Mouse (Mus musculus) neural tube, embryonic 11.5 days (tissue): ENCODE measurements around the gene Mier3. TPM values are rescaled to one million over a fixed set of nuclear protein-coding genes. Genes with fewer than 3 reads are reported as not detected.

Source experiments
- ATAC-seq: fragments of 200-750 bp; cut with Nextera tagmentation; 2 replicates; pipeline ENCODE4 v1.8.0; 2017; ENCODE audit warnings: moderate number of reproducible peaks, mild to moderate bottlenecking, moderate TSS enrichment, moderate library complexity; ENCODE audit not compliant: insufficient read depth, low FRiP score, low TSS enrichment
- DNase-seq: peaks from one replicate; pipeline ENCODE4 v3.0.0-alpha.2; 2015; ENCODE audit warnings: low spot score
- H3K27ac ChIP-seq: fragments of 300-500 bp; sonication (generic); 2 replicates; pipeline ENCODE4 v1.5.1; 2014; ENCODE audit warnings: low read depth, mild to moderate bottlenecking, low read length
- H3K27me3 ChIP-seq: fragments of 300-500 bp; sonication (generic); 2 replicates; pipeline ENCODE4 v1.6.1; 2014; ENCODE audit warnings: mild to moderate bottlenecking, low read length, mixed read lengths; ENCODE audit not compliant: control insufficient read depth, insufficient read depth
- H3K36me3 ChIP-seq: fragments of 300-500 bp; sonication (generic); 2 replicates; pipeline ENCODE4 v1.6.1; 2014; ENCODE audit warnings: mild to moderate bottlenecking, low read length, moderate library complexity, mixed read lengths; ENCODE audit not compliant: control insufficient read depth, insufficient read depth
- H3K4me1 ChIP-seq: fragments of 300-500 bp; sonication (generic); 2 replicates; pipeline ENCODE4 v1.6.1; 2014; ENCODE audit warnings: low read length, mixed read lengths; ENCODE audit not compliant: control insufficient read depth, insufficient read depth
- H3K4me2 ChIP-seq: fragments of 300-500 bp; sonication (generic); 2 replicates; pipeline ENCODE4 v1.6.1; 2014; ENCODE audit warnings: low read depth, mild to moderate bottlenecking, moderate library complexity
- H3K4me3 ChIP-seq: fragments of 300-500 bp; sonication (generic); 2 replicates; pipeline ENCODE4 v1.5.1; 2014; ENCODE audit warnings: low read depth, low read length
- H3K9ac ChIP-seq: fragments of 300-500 bp; sonication (generic); 2 replicates; pipeline ENCODE4 v1.6.1; 2014; ENCODE audit warnings: mild to moderate bottlenecking, low read length
- H3K9me3 ChIP-seq: fragments of 300-500 bp; sonication (generic); 2 replicates; pipeline ENCODE4 v1.6.1; 2016; ENCODE audit warnings: low read length; ENCODE audit not compliant: control insufficient read depth
- WGBS: fragments of 180-500 bp; shearing (Covaris S2); extraction: QIAGEN DNeasy Blood & Tissue Kit; methylation state at CpG from one replicate; pipeline ENCODE4 v1.1.7; 2014; 5-methylcytosine and 5-hydroxymethylcytosine counted together
- polyA plus RNA-seq: library from polyadenylated mRNA; unstranded; fragments of >200 nt; fragmentation: Nextera tagmentation; extraction: Ambion mirVana; gene quantifications from 2 replicates; pipeline ENCODE4 v1.2.1, GENCODE M21; 2014

The Mier3 gene
- polyA plus RNA-seq, 1 experiment from 2014 or later, result 24.9 TPM

GRCm38 (mm10) chr13:111656309-111656708 lies 24.5 kb upstream of the Mier3 start:
- H3K9ac ChIP-seq, result no peak overlapping the region
- no peaks in the 10 kb centered on the region for H3K9me3 ChIP-seq
- no peak overlapping the region for H3K27ac ChIP-seq
- no peak for ATAC-seq
- H3K4me1 ChIP-seq, result no peaks in the 10 kb centered on the region
- WGBS, result 80% methylated on average over 10 of the region's 10 CpGs
- H3K4me3 ChIP-seq, result no peak overlapping the region
- H3K36me3 ChIP-seq, result no peaks in the 10 kb centered on the region
- DNase-seq, result no peak
- H3K27me3 ChIP-seq, result no peaks in the 10 kb centered on the region
- no peak overlapping the region for H3K4me2 ChIP-seq

GRCm38 (mm10) chr13:111656769-111657168 lies 24.0 kb upstream of the Mier3 start:
- H3K4me2 ChIP-seq, result no peak overlapping the region
- no peaks in the 10 kb centered on the region for H3K9me3 ChIP-seq
- WGBS, result 84% methylated on average over 3 of the region's 3 CpGs
- DNase-seq (no peak), ATAC-seq (no peak)
- no peaks in the 10 kb centered on the region for H3K4me1 ChIP-seq
- no peak overlapping the region for H3K4me3 ChIP-seq
- no peak overlapping the region for H3K27ac ChIP-seq
- no peaks in the 10 kb centered on the region for H3K36me3 ChIP-seq
- H3K9ac ChIP-seq, result no peak overlapping the region
- H3K27me3 ChIP-seq, result no peaks in the 10 kb centered on the region

GRCm38 (mm10) chr13:111658501-111659280 lies 22.1 kb upstream of the Mier3 start:
- DNase-seq, result no peak
- Histone ChIP-seq H3K27ac (no peak overlapping the region), H3K9ac (no peak overlapping the region), H3K9me3 (no peaks in the 10 kb centered on the region), H3K4me1 (no peaks in the 10 kb centered on the region), H3K27me3 (no peaks in the 10 kb centered on the region), H3K4me3 (no peak overlapping the region), H3K4me2 (no peak overlapping the region), H3K36me3 (no peaks in the 10 kb centered on the region)
- 59% methylated on average over 12 of the region's 12 CpGs for WGBS
- no peak for ATAC-seq

GRCm38 (mm10) chr13:111659430-111659829 lies 21.3 kb upstream of the Mier3 start:
- no peak overlapping the region for H3K27ac ChIP-seq

GRCm38 (mm10) chr13:111660072-111660471 lies 20.7 kb upstream of the Mier3 start:
- DNase-seq (no peak), ATAC-seq (no peak)
- no peaks in the 10 kb centered on the region for H3K9me3 ChIP-seq
- no peaks in the 10 kb centered on the region for H3K4me1 ChIP-seq
- WGBS, result 47% methylated on average over 13 of the region's 13 CpGs
- no peaks in the 10 kb centered on the region for H3K36me3 ChIP-seq
- no peak overlapping the region for H3K27ac ChIP-seq
- H3K27me3 ChIP-seq, result no peaks in the 10 kb centered on the region
- H3K9ac ChIP-seq, result no peak overlapping the region
- no peak overlapping the region for H3K4me3 ChIP-seq
- H3K4me2 ChIP-seq, result no peak overlapping the region

More at GRCm38 (mm10) chr13:111659430-111659829, 21.3 kb upstream of the Mier3 start:
- Histone ChIP-seq H3K27me3 (no peaks in the 10 kb centered on the region), H3K4me2 (no peak overlapping the region), H3K9ac (no peak overlapping the region), H3K4me1 (no peaks in the 10 kb centered on the region), H3K4me3 (no peak overlapping the region), H3K9me3 (no peaks in the 10 kb centered on the region), H3K36me3 (no peaks in the 10 kb centered on the region)
- ATAC-seq (no peak), DNase-seq (no peak)
- 81% methylated on average over 8 of the region's 8 CpGs for WGBS

- Histone ChIP-seq H3K9ac (no peak overlapping the region), H3K4me1 (no peaks in the 10 kb centered on the region), H3K36me3 (no peaks in the 10 kb centered on the region), H3K4me3 (no peak overlapping the region), H3K9me3 (no peaks in the 10 kb centered on the region), H3K27me3 (no peaks in the 10 kb centered on the region), H3K4me2 (no peak overlapping the region), H3K27ac (no peak overlapping the region)
- WGBS, result 71% methylated on average over 3 of the region's 3 CpGs
- ATAC-seq, result no peak
- no peak for DNase-seq
Measured at GRCm38 (mm10) chr13:111660556-111660955, 20.2 kb upstream of the Mier3 start.

- Histone ChIP-seq H3K4me2 (no peak overlapping the region), H3K27ac (no peak overlapping the region), H3K4me1 (no peaks in the 10 kb centered on the region), H3K36me3 (no peaks in the 10 kb centered on the region), H3K4me3 (no peak overlapping the region), H3K27me3 (no peaks in the 10 kb centered on the region), H3K9ac (no peak overlapping the region), H3K9me3 (no peaks in the 10 kb centered on the region)
- DNase-seq (no peak), ATAC-seq (no peak)
- WGBS, result 98% methylated on average over 7 of the region's 7 CpGs
Measured at GRCm38 (mm10) chr13:111668016-111668415, 12.8 kb upstream of the Mier3 start.

- no peaks in the 10 kb centered on the region for H3K36me3 ChIP-seq
- 88% methylated on average over 3 of the region's 3 CpGs for WGBS
- H3K4me1 ChIP-seq, result no peaks in the 10 kb centered on the region
- ATAC-seq (no peak), DNase-seq (no peak)
- H3K9me3 ChIP-seq, result 0 out of 2 replicates have a peak, but pooled peaks cover 2% of the 10 kb centered on the region
- no peak overlapping the region for H3K9ac ChIP-seq
- H3K27ac ChIP-seq, result no peak overlapping the region
- no peaks in the 10 kb centered on the region for H3K27me3 ChIP-seq
- H3K4me3 ChIP-seq, result no peak overlapping the region
- no peak overlapping the region for H3K4me2 ChIP-seq
Measured at GRCm38 (mm10) chr13:111676841-111677240, 3.9 kb upstream of the Mier3 start.

GRCm38 (mm10) chr13:111684056-111684625 lies 3.4 kb downstream of the Mier3 start:
- Histone ChIP-seq H3K9ac (no peak overlapping the region), H3K4me3 (no peak overlapping the region), H3K27me3 (0 out of 2 replicates have a peak, but pooled peaks cover 2% of the 10 kb centered on the region), H3K27ac (no peak overlapping the region), H3K36me3 (no peaks in the 10 kb centered on the region), H3K9me3 (no peaks in the 10 kb centered on the region), H3K4me2 (no peak overlapping the region), H3K4me1 (no peaks in the 10 kb centered on the region)
- DNase-seq (no peak), ATAC-seq (no peak)
- WGBS, result 47% methylated on average over 5 of the region's 5 CpGs
